8 mouse cellular contexts compared by ENCODE assay signal in genomic region chr5:147408731-147409130, GRCm38 (mm10). TPM values are rescaled to one million over a fixed set of nuclear protein-coding genes. Genes with fewer than 3 reads are reported as not detected.
DNase-seq lines count a peak whose midpoint lies in the region; ATAC-seq and TF ChIP-seq lines count a peak whose summit lies in the region.

No protein-coding gene starts in this region.

- H3K9me3 ChIP-seq in forebrain, embryonic 10.5 days, result no peaks in the 10 kb centered on the region
- no peaks in the 10 kb centered on the region for H3K9me3 ChIP-seq in forebrain, postnatal 0 days (ENCODE audit: low read length)
- no peaks in the 10 kb centered on the region for H3K9me3 ChIP-seq in liver, embryonic 13.5 days (replicated peaks)

- DNase-seq in forebrain, embryonic 10.5 days (ENCODE audit: extremely low spot score, low spot score), result no peak
- no peak for DNase-seq in forebrain, postnatal 0 days
- no peak for DNase-seq in testis, postnatal 14 days (ENCODE audit: low spot score)
- DNase-seq in liver, embryonic 13.5 days, result peak; percentile 33
- peak; percentile 37 for DNase-seq in yolk sac, embryonic 10.5 days (ENCODE audit: low spot score)
- DNase-seq in cerebellum, adult 2 months, result no peak

- no peak overlapping the region for H3K4me2 ChIP-seq in forebrain, postnatal 0 days (ENCODE audit: low read depth)
- H3K4me2 ChIP-seq in liver, embryonic 13.5 days, result peak overlapping the region; percentile 49

- H3K27me3 ChIP-seq in forebrain, embryonic 10.5 days (ENCODE audit: poor library complexity, severe bottlenecking), result no peaks in the 10 kb centered on the region
- H3K27me3 ChIP-seq in forebrain, postnatal 0 days (ENCODE audit: insufficient read depth, low read length), result no peaks in the 10 kb centered on the region
- H3K27me3 ChIP-seq in testis, adult 2 months (ENCODE audit: control insufficient read depth, insufficient read depth, low read length), result no peaks in the 10 kb centered on the region
- H3K27me3 ChIP-seq in liver, embryonic 13.5 days, result no peaks in the 10 kb centered on the region
- H3K27me3 ChIP-seq in cerebellum, adult 2 months (ENCODE audit: control insufficient read depth, insufficient read depth, low read length), result no peaks in the 10 kb centered on the region

- no peak for TF ChIP-seq POLR2A in testis, adult 2 months (IDR thresholded peaks at IDR 0.05; ENCODE audit: control insufficient read depth, low read depth, low read length)
- TF ChIP-seq POLR2A in cerebellum, adult 2 months (IDR thresholded peaks at IDR 0.05; ENCODE audit: borderline replicate concordance, insufficient read depth, low read length), result no peak

- no peak for ATAC-seq in forebrain, postnatal 0 days
- peak; percentile 75 for ATAC-seq in liver, embryonic 13.5 days (ENCODE audit: low read depth)
- ATAC-seq in megakaryocyte-erythroid progenitor cell, adult 5-6 weeks (replicated peaks; ENCODE audit: low FRiP score, low TSS enrichment, poor library complexity, severe bottlenecking), result no peak

- H3K36me3 ChIP-seq in forebrain, embryonic 10.5 days (replicated peaks), result no peaks in the 10 kb centered on the region
- H3K36me3 ChIP-seq in forebrain, postnatal 0 days (ENCODE audit: insufficient read depth), result no peaks in the 10 kb centered on the region
- no peaks in the 10 kb centered on the region for H3K36me3 ChIP-seq in testis, adult 2 months (ENCODE audit: control insufficient read depth, insufficient read depth, low read length)
- H3K36me3 ChIP-seq in liver, embryonic 13.5 days, result no peaks in the 10 kb centered on the region

- H3K4me1 ChIP-seq in forebrain, embryonic 10.5 days, result no peaks in the 10 kb centered on the region
- no peaks in the 10 kb centered on the region for H3K4me1 ChIP-seq in forebrain, postnatal 0 days (ENCODE audit: insufficient read depth)
- peaks cover 4% of the 10 kb centered on the region; the same call in 1 of the 2 replicates for H3K4me1 ChIP-seq in testis, adult 2 months (ENCODE audit: control insufficient read depth, insufficient read depth, low read length)
- no peaks in the 10 kb centered on the region for H3K4me1 ChIP-seq in liver, embryonic 13.5 days (replicated peaks)
- H3K4me1 ChIP-seq in cerebellum, adult 2 months (ENCODE audit: control insufficient read depth, insufficient read depth, low read length), result no peaks in the 10 kb centered on the region

- no peak overlapping the region for H3K9ac ChIP-seq in forebrain, postnatal 0 days
- no peak overlapping the region for H3K9ac ChIP-seq in liver, embryonic 13.5 days

- no peak for TF ChIP-seq CTCF in forebrain, postnatal 0 days (IDR thresholded peaks at IDR 0.05; ENCODE audit: low read depth)
- no peak for TF ChIP-seq CTCF in testis, adult 2 months (IDR thresholded peaks at IDR 0.05; ENCODE audit: control insufficient read depth, insufficient read depth, insufficient replicate concordance, low read depth, low read length)
- TF ChIP-seq CTCF in cerebellum, adult 2 months (IDR thresholded peaks at IDR 0.05; ENCODE audit: borderline replicate concordance, insufficient read depth, low read depth, low read length), result no peak

- H3K4me3 ChIP-seq in forebrain, embryonic 10.5 days, result peak overlapping the region; percentile 7; the same call in 1 of the 2 replicates
- no peak overlapping the region for H3K4me3 ChIP-seq in forebrain, postnatal 0 days (ENCODE audit: low read depth, low read length)
- H3K4me3 ChIP-seq in testis, adult 2 months (ENCODE audit: control insufficient read depth, low read depth, low read length), result peak overlapping the region; percentile 80
- H3K4me3 ChIP-seq in liver, embryonic 13.5 days (replicated peaks), result peak overlapping the region; percentile 40; the same call in 1 of the 2 replicates
- no peak overlapping the region for H3K4me3 ChIP-seq in cerebellum, adult 2 months (replicated peaks; ENCODE audit: insufficient read depth, low read depth, low read length)

- 64% methylated on average over 29 of the region's 29 CpGs for WGBS in forebrain, embryonic 10.5 days
- 69% methylated on average over 29 of the region's 29 CpGs for WGBS in forebrain, postnatal 0 days
- WGBS in liver, embryonic 13.5 days (ENCODE audit: insufficient replicate concordance), result 44% methylated on average over 29 of the region's 29 CpGs
- WGBS in cerebellum, adult 2 months, result 62% methylated on average over 29 of the region's 29 CpGs

- no peak overlapping the region for H3K27ac ChIP-seq in forebrain, embryonic 10.5 days
- H3K27ac ChIP-seq in forebrain, postnatal 0 days (ENCODE audit: low read depth, low read length), result no peak overlapping the region
- H3K27ac ChIP-seq in testis, adult 2 months (ENCODE audit: control insufficient read depth, insufficient read depth, low read depth, low read length), result no peak overlapping the region
- no peak overlapping the region for H3K27ac ChIP-seq in liver, embryonic 13.5 days
- H3K27ac ChIP-seq in cerebellum, adult 2 months (ENCODE audit: insufficient read depth, low read length), result no peak overlapping the region

RNA-seq across cellular contexts. Expression of gene Flt3, which starts 8.4 kb away (rescaled TPM):
- 0.04 TPM in 1 of 2 replicates, not detected in the other for polyA plus RNA-seq in forebrain, embryonic 10.5 days (2016; fragmentation: Nextera tagmentation; extraction: Ambion mirVana)
- total RNA-seq in forebrain, postnatal 0 days (2014; rRNA removed), result 0.77 and 0.86 TPM in 2 replicates
- 0.35 and 0.68 TPM in 2 replicates for polyA plus RNA-seq in forebrain, postnatal 0 days (2015; fragmentation: Nextera tagmentation; extraction: Ambion mirVana)
- 0.76 and 1.0 TPM in 2 replicates for polyA plus RNA-seq in testis, adult 2 months (2012; rRNA removed)
- polyA plus RNA-seq in liver, embryonic 13.5 days (2015; fragmentation: Nextera tagmentation; extraction: Ambion mirVana), result 1.6 and 1.8 TPM in 2 replicates
- total RNA-seq in megakaryocyte-erythroid progenitor cell, adult 5-6 weeks (2014; fragmentation: Nextera tagmentation), result 0.37 and 1.7 TPM in 2 replicates
- total RNA-seq in megakaryocyte-erythroid progenitor cell, adult 5-6 weeks (2017), result 2.4 and 4.6 TPM in 2 replicates
- 24.8 and 25.3 TPM in 2 replicates for polyA plus RNA-seq in cerebellum, adult 2 months (2012; rRNA removed)

RNA-seq across cellular contexts. Expression of gene Pan3, which starts 21.2 kb away (rescaled TPM):
- polyA plus RNA-seq in forebrain, embryonic 10.5 days (2016; fragmentation: Nextera tagmentation; extraction: Ambion mirVana), result 49.9 and 55.4 TPM in 2 replicates
- total RNA-seq in forebrain, postnatal 0 days (2014; rRNA removed), result 50.5 and 68.0 TPM in 2 replicates
- 39.0 and 52.6 TPM in 2 replicates for polyA plus RNA-seq in forebrain, postnatal 0 days (2015; fragmentation: Nextera tagmentation; extraction: Ambion mirVana)
- polyA plus RNA-seq in testis, adult 2 months (2012; rRNA removed), result 77.6 and 94.5 TPM in 2 replicates
- 39.0 and 39.3 TPM in 2 replicates for polyA plus RNA-seq in liver, embryonic 13.5 days (2015; fragmentation: Nextera tagmentation; extraction: Ambion mirVana)
- 279 and 362 TPM in 2 replicates for total RNA-seq in megakaryocyte-erythroid progenitor cell, adult 5-6 weeks (2014; fragmentation: Nextera tagmentation)
- 189 and 195 TPM in 2 replicates for total RNA-seq in megakaryocyte-erythroid progenitor cell, adult 5-6 weeks (2017)
- 97.4 and 105 TPM in 2 replicates for polyA plus RNA-seq in cerebellum, adult 2 months (2012; rRNA removed)

Comparison
In these comparisons a context has a peak if more than half of its experiments do, and no peak if none do; other contexts are left out.
1. H3K4me3 ChIP-seq: peak in forebrain, embryonic 10.5 days (single experiment), testis, adult 2 months (single experiment) and liver, embryonic 13.5 days (single experiment); none in forebrain, postnatal 0 days (single experiment) and cerebellum, adult 2 months (single experiment).
2. DNase-seq: peak in liver, embryonic 13.5 days (single experiment) and yolk sac, embryonic 10.5 days (single experiment); none in forebrain, embryonic 10.5 days (single experiment), forebrain, postnatal 0 days (single experiment), testis, postnatal 14 days (single experiment) and cerebellum, adult 2 months (0 of 2).